18 mouse cellular contexts compared by ENCODE assay signal in the genomic region with DNA sequence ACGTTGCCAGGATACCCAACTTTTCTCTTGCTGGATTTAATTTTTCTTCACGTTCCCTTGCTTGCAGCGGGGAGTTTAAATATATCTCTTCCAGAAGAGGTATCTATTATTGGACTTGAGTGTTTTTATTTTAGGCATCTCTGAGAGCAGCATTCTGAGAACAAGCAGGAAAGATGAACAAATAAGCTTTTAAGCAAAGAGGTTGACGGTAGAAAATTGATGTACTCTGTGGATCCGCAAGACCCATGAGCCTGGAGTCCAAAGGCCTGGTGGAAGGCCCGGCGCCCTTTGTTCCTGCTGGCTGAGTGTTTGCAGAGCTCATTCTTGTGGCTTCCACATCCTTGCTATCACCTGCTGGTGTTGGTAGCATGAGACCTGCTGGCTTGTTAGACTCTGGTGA.
DNase-seq lines count a peak whose midpoint lies in the region; ATAC-seq lines count a peak whose summit lies in the region.
"Had no signal": no experiment of that assay in that cellular context is flagged by ENCODE, and none has a peak within 500 bp of the region (broad histone marks: within the 10 kb centered on the region; RNA-seq: fewer than 3 reads in every experiment).

No protein-coding gene starts in this region.

- ATAC-seq in kidney, embryonic 16.5 days (ENCODE audit: low FRiP score, low TSS enrichment) = no peak
- no peak for ATAC-seq in midbrain, embryonic 15.5 days (replicated peaks)
- ATAC-seq in midbrain, embryonic 16.5 days = no peak
- ATAC-seq in heart, embryonic 11.5 days (replicated peaks; ENCODE audit: insufficient number of reproducible peaks, low FRiP score, low TSS enrichment) = no peak

- H3K4me2 ChIP-seq in kidney, embryonic 16.5 days (replicated peaks; ENCODE audit: low read depth, low read length) = no peak overlapping the region
- no peak overlapping the region for H3K4me2 ChIP-seq in midbrain, embryonic 15.5 days
- no peak overlapping the region for H3K4me2 ChIP-seq in midbrain, embryonic 16.5 days (ENCODE audit: low read length)
- H3K4me2 ChIP-seq in heart, embryonic 11.5 days = peak overlapping the region; percentile 16; the same call in 1 of the 2 replicates
- H3K4me2 ChIP-seq: embryonic facial prominence, embryonic 12.5 days; limb, embryonic 15.5 days; lung, embryonic 14.5 days; neural tube, embryonic 13.5 days had no signal

- H3K36me3 ChIP-seq in kidney, embryonic 16.5 days (ENCODE audit: insufficient read depth, low read length) = no peaks in the 10 kb centered on the region
- H3K36me3 ChIP-seq in midbrain, embryonic 15.5 days (replicated peaks) = no peaks in the 10 kb centered on the region
- H3K36me3 ChIP-seq in midbrain, embryonic 16.5 days (ENCODE audit: control insufficient read depth, insufficient read depth, low read length) = no peaks in the 10 kb centered on the region
- H3K36me3 ChIP-seq in heart, embryonic 11.5 days (ENCODE audit: control insufficient read depth, insufficient read depth, low read length) = no peaks in the 10 kb centered on the region
- H3K36me3 ChIP-seq: embryonic facial prominence, embryonic 12.5 days; forebrain, embryonic 10.5 days; limb, embryonic 15.5 days; neural tube, embryonic 13.5 days had no signal

- H3K27ac ChIP-seq in kidney, embryonic 16.5 days (ENCODE audit: low read length) = no peak overlapping the region
- H3K27ac ChIP-seq in midbrain, embryonic 15.5 days = 0 out of 2 replicates have a peak overlapping the region, but pooled peaks have one; percentile 34
- no peak overlapping the region for H3K27ac ChIP-seq in midbrain, embryonic 16.5 days (ENCODE audit: low read length)
- H3K27ac ChIP-seq in heart, embryonic 11.5 days (ENCODE audit: low read depth, low read length) = no peak overlapping the region
- H3K27ac ChIP-seq: embryonic facial prominence, embryonic 12.5 days; forebrain, embryonic 10.5 days; gastrocnemius, adult 2 months; limb, embryonic 15.5 days; neural tube, embryonic 13.5 days had no signal

- H3K9me3 ChIP-seq in kidney, embryonic 16.5 days (ENCODE audit: low read length) = no peaks in the 10 kb centered on the region
- H3K9me3 ChIP-seq in midbrain, embryonic 15.5 days = no peaks in the 10 kb centered on the region
- no peaks in the 10 kb centered on the region for H3K9me3 ChIP-seq in midbrain, embryonic 16.5 days (replicated peaks; ENCODE audit: control insufficient read depth, low read length, poor library complexity, severe bottlenecking)
- no peaks in the 10 kb centered on the region for H3K9me3 ChIP-seq in heart, embryonic 11.5 days (replicated peaks; ENCODE audit: control insufficient read depth, low read length)
- H3K9me3 ChIP-seq: embryonic facial prominence, embryonic 12.5 days; forebrain, embryonic 10.5 days; limb, embryonic 15.5 days; neural tube, embryonic 13.5 days had no signal

- no peaks in the 10 kb centered on the region for H3K27me3 ChIP-seq in kidney, embryonic 16.5 days (ENCODE audit: insufficient read depth, low read length)
- H3K27me3 ChIP-seq in midbrain, embryonic 15.5 days (replicated peaks) = no peaks in the 10 kb centered on the region
- H3K27me3 ChIP-seq in midbrain, embryonic 16.5 days (ENCODE audit: control insufficient read depth, insufficient read depth, low read depth, low read length) = no peaks in the 10 kb centered on the region
- H3K27me3 ChIP-seq in heart, embryonic 11.5 days (ENCODE audit: control insufficient read depth, insufficient read depth, low read length) = no peaks in the 10 kb centered on the region
- H3K27me3 ChIP-seq: embryonic facial prominence, embryonic 12.5 days; limb, embryonic 15.5 days; neural tube, embryonic 13.5 days had no signal

- H3K4me3 ChIP-seq in kidney, embryonic 16.5 days (ENCODE audit: low read length) = no peak overlapping the region
- no peak overlapping the region for H3K4me3 ChIP-seq in midbrain, embryonic 15.5 days
- H3K4me3 ChIP-seq in midbrain, embryonic 16.5 days (ENCODE audit: low read depth, low read length) = no peak overlapping the region
- H3K4me3 ChIP-seq in heart, embryonic 11.5 days (ENCODE audit: low read depth, low read length) = no peak overlapping the region
- H3K4me3 ChIP-seq: embryonic facial prominence, embryonic 12.5 days; forebrain, embryonic 10.5 days; gastrocnemius, adult 2 months; limb, embryonic 15.5 days; neural tube, embryonic 13.5 days had no signal

- H3K4me1 ChIP-seq in kidney, embryonic 16.5 days (ENCODE audit: insufficient read depth, low read length) = no peaks in the 10 kb centered on the region
- H3K4me1 ChIP-seq in midbrain, embryonic 15.5 days = 0 out of 2 replicates have a peak, but pooled peaks cover 3% of the 10 kb centered on the region
- 0 out of 2 replicates have a peak, but pooled peaks cover 2% of the 10 kb centered on the region for H3K4me1 ChIP-seq in midbrain, embryonic 16.5 days (ENCODE audit: control insufficient read depth, insufficient read depth, low read length)
- peaks cover 7% of the 10 kb centered on the region for H3K4me1 ChIP-seq in heart, embryonic 11.5 days (ENCODE audit: control insufficient read depth, insufficient read depth, low read length)
- H3K4me1 ChIP-seq: embryonic facial prominence, embryonic 12.5 days; limb, embryonic 15.5 days; neural tube, embryonic 13.5 days had no signal

- 86% methylated on average over 7 of the region's 7 CpGs for WGBS in kidney, embryonic 16.5 days
- whole genome bisulfite sequencing in midbrain, embryonic 15.5 days = 82% methylated on average over 7 of the region's 7 CpGs
- 80% methylated on average over 7 of the region's 7 CpGs for WGBS in midbrain, embryonic 16.5 days
- 50% methylated on average over 7 of the region's 7 CpGs for WGBS in heart, embryonic 11.5 days (ENCODE audit: insufficient replicate concordance)

- no peak overlapping the region for H3K9ac ChIP-seq in kidney, embryonic 16.5 days (replicated peaks; ENCODE audit: low read length)
- H3K9ac ChIP-seq in midbrain, embryonic 15.5 days = no peak overlapping the region
- H3K9ac ChIP-seq in midbrain, embryonic 16.5 days (ENCODE audit: low read depth, low read length) = no peak overlapping the region
- H3K9ac ChIP-seq in heart, embryonic 11.5 days (ENCODE audit: low read depth, low read length) = no peak overlapping the region
- H3K9ac ChIP-seq: embryonic facial prominence, embryonic 12.5 days; limb, embryonic 15.5 days; lung, embryonic 14.5 days; neural tube, embryonic 13.5 days had no signal

- DNase-seq in kidney, adult 11 months = peak; percentile 13
- peak; percentile 59 to 61 for DNase-seq in left cerebral cortex, postnatal 36 days (ENCODE audit: low spot score in 2 of 2)
- DNase-seq in cerebellum, postnatal 10 days = no peak
- DNase-seq in embryo, embryonic 10 days (ENCODE audit: low spot score) = no peak
- DNase-seq: adrenal gland, adult 2 months; cerebellum, adult 9-10 months; gastrocnemius, adult 2 months; layer of hippocampus, adult 9-11 months; lung, embryonic 14.5 days; thymus, adult 18-20 months had no signal

- intact Hi-C loops in left cerebral cortex, postnatal 36 days (cut with DNase I) = loop anchor here (5.0 to 10.0 kb wide), 3 partner anchors 59 to 292 kb away; no protein-coding TSS in a partner anchor

Comparison
In these comparisons a context has a peak if more than half of its experiments do, and no peak if none do; other contexts are left out.
1. DNase-seq: peak in kidney, adult 11 months (single experiment) and left cerebral cortex, postnatal 36 days (2 of 2); none in cerebellum, postnatal 10 days (0 of 2) and embryo, embryonic 10 days (single experiment).